ENCODE assay signal across 34 mouse cellular contexts in genomic region chr4:88533499-88533898, GRCm38 (mm10). TPM values are rescaled to one million over a fixed set of nuclear protein-coding genes. Genes with fewer than 3 reads are reported as not detected.
DNase-seq lines count a peak whose midpoint lies in the region; TF ChIP-seq lines count a peak whose summit lies in the region.
"Had no signal": no experiment of that assay in that cellular context is flagged by ENCODE, and none has a peak within 500 bp of the region (broad histone marks: within the 10 kb centered on the region; RNA-seq: fewer than 3 reads in every experiment).

No protein-coding gene starts in this region.

- no peaks in the 10 kb centered on the region for H3K79me2 ChIP-seq in liver, adult 2 months (ENCODE audit: control insufficient read depth, insufficient read depth, low read length)

- no peak for TF ChIP-seq POLR2A in kidney, adult 2 months (IDR thresholded peaks at IDR 0.05; ENCODE audit: low read depth, low read length)
- TF ChIP-seq POLR2A in liver, adult 2 months (IDR thresholded peaks at IDR 0.05; ENCODE audit: extremely low read depth, insufficient read depth, low read length) = no peak

- no peaks in the 10 kb centered on the region for H3K36me3 ChIP-seq in kidney, adult 2 months (ENCODE audit: control insufficient read depth, insufficient read depth, low read length)
- no peaks in the 10 kb centered on the region for H3K36me3 ChIP-seq in liver, adult 2 months (ENCODE audit: control insufficient read depth, insufficient read depth, low read length)
- H3K36me3 ChIP-seq in hindbrain, embryonic 10.5 days = no peaks in the 10 kb centered on the region
- H3K36me3 ChIP-seq: embryonic facial prominence, embryonic 10.5 days; embryonic facial prominence, embryonic 13.5 days; forebrain, embryonic 12.5 days; forebrain, embryonic 15.5 days; heart, embryonic 10.5 days; heart, embryonic 13.5 days; hindbrain, embryonic 13.5 days had no signal

- DNase-seq in heart, adult 11 months = peak; percentile 64
- DNase-seq in heart, postnatal 14 days = no peak
- DNase-seq in kidney, adult 2 months = peak; percentile 86
- no peak for DNase-seq in kidney, postnatal 10 days
- peak; percentile 92 for DNase-seq in liver, adult 2 months (ENCODE audit: extremely low read depth, low read depth, low spot score)
- DNase-seq in liver = no peak
- DNase-seq in kidney, postnatal 25 days = peak; percentile 52 to 69
- DNase-seq in hindbrain, embryonic 10.5 days (ENCODE audit: low spot score) = no peak
- DNase-seq: adrenal gland, adult 8-10 months; adrenal gland, postnatal 25 days; cerebellum, adult 11-12 months; cerebellum, adult 8-10 months; cerebellum, postnatal 10 days; cerebellum, postnatal 36 days; embryo, embryonic 11 days; gastrocnemius, postnatal 25 days; heart, adult 2 months had no signal

- H3K4me3 ChIP-seq in kidney, adult 2 months (ENCODE audit: insufficient read depth, low read depth, low read length) = no peak overlapping the region
- no peak overlapping the region for H3K4me3 ChIP-seq in liver, adult 2 months (ENCODE audit: insufficient read depth, low read depth, low read length)
- H3K4me3 ChIP-seq in hindbrain, embryonic 10.5 days = no peak overlapping the region
- H3K4me3 ChIP-seq: embryonic facial prominence, embryonic 10.5 days; embryonic facial prominence, embryonic 13.5 days; erythroblast, embryonic 14.5 days; forebrain, embryonic 12.5 days; forebrain, embryonic 15.5 days; heart, adult 2 months; heart, embryonic 10.5 days; heart, embryonic 13.5 days; hindbrain, embryonic 13.5 days had no signal

- WGBS in kidney, adult 2 months = 59% methylated on average over 2 of the region's 2 CpGs
- WGBS in liver, adult 2 months = 29% methylated on average over 2 of the region's 2 CpGs
- WGBS in hindbrain, embryonic 10.5 days = 92% methylated on average over 2 of the region's 2 CpGs

- H3K27ac ChIP-seq in kidney, adult 2 months (ENCODE audit: insufficient read depth, low read depth, low read length) = no peak overlapping the region
- H3K27ac ChIP-seq in liver, adult 2 months (replicated peaks; ENCODE audit: insufficient read depth, low read depth, low read length) = peak overlapping the region; percentile 79
- H3K27ac ChIP-seq in hindbrain, embryonic 10.5 days = no peak overlapping the region
- H3K27ac ChIP-seq: embryonic facial prominence, embryonic 10.5 days; embryonic facial prominence, embryonic 13.5 days; forebrain, embryonic 12.5 days; forebrain, embryonic 15.5 days; heart, adult 2 months; heart, embryonic 10.5 days; heart, embryonic 13.5 days; hindbrain, embryonic 13.5 days had no signal

- no peak overlapping the region for H3K9ac ChIP-seq in liver, adult 2 months (ENCODE audit: low read depth, low read length)
- H3K9ac ChIP-seq: embryonic facial prominence, embryonic 13.5 days; forebrain, embryonic 12.5 days; forebrain, embryonic 15.5 days; heart, embryonic 13.5 days; hindbrain, embryonic 13.5 days had no signal

- H3K9me3 ChIP-seq in hindbrain, embryonic 10.5 days = no peaks in the 10 kb centered on the region
- H3K9me3 ChIP-seq: embryonic facial prominence, embryonic 10.5 days; embryonic facial prominence, embryonic 13.5 days; forebrain, embryonic 12.5 days; forebrain, embryonic 15.5 days; heart, embryonic 10.5 days; heart, embryonic 13.5 days; hindbrain, embryonic 13.5 days had no signal

- intact Hi-C loops in heart, postnatal 14 days (cut with DNase I) = no loop called here

- no peak for TF ChIP-seq CTCF in kidney, adult 2 months (conservative IDR thresholded peaks at IDR 0.05; ENCODE audit: insufficient read depth, insufficient read length, low read depth, low read length)
- no peak for TF ChIP-seq CTCF in liver, adult 2 months (IDR thresholded peaks at IDR 0.05; ENCODE audit: low read depth, low read length)

- H3K27me3 ChIP-seq in kidney, adult 2 months (replicated peaks; ENCODE audit: control insufficient read depth, insufficient read depth, low read length) = no peaks in the 10 kb centered on the region
- H3K27me3 ChIP-seq in liver, adult 2 months (ENCODE audit: control insufficient read depth, insufficient read depth, low read length) = no peaks in the 10 kb centered on the region
- no peaks in the 10 kb centered on the region for H3K27me3 ChIP-seq in hindbrain, embryonic 10.5 days (ENCODE audit: insufficient read depth, poor library complexity, severe bottlenecking)
- H3K27me3 ChIP-seq: embryonic facial prominence, embryonic 13.5 days; forebrain, embryonic 12.5 days; forebrain, embryonic 15.5 days; heart, embryonic 13.5 days; hindbrain, embryonic 13.5 days had no signal

- peaks cover 5% of the 10 kb centered on the region; the same call in 1 of the 2 replicates for H3K4me1 ChIP-seq in kidney, adult 2 months (ENCODE audit: control insufficient read depth, insufficient read depth, low read length)
- peaks cover 22% of the 10 kb centered on the region for H3K4me1 ChIP-seq in liver, adult 2 months (ENCODE audit: control insufficient read depth, insufficient read depth, low read length)
- no peaks in the 10 kb centered on the region for H3K4me1 ChIP-seq in hindbrain, embryonic 10.5 days (replicated peaks)
- H3K4me1 ChIP-seq: embryonic facial prominence, embryonic 10.5 days; forebrain, embryonic 12.5 days; heart, embryonic 10.5 days; hindbrain, embryonic 13.5 days had no signal

RNA-seq across cellular contexts. Expression of gene Ifnb1, which starts 10.9 kb away (rescaled TPM):
- total RNA-seq in heart, postnatal 14 days (2021) = not detected
- not detected in 2 replicates for polyA plus RNA-seq in kidney, adult 2 months (2012; rRNA removed)
- total RNA-seq in liver, adult 2 months (2014; rRNA removed) = not detected in 2 replicates
- polyA plus RNA-seq in liver, adult 2 months (2012; rRNA removed) = not detected in 2 replicates
- not detected in 2 replicates for polyA plus RNA-seq in hindbrain, embryonic 10.5 days (2016; fragmentation: Nextera tagmentation; extraction: Ambion mirVana)
- total RNA-seq: adrenal gland, adult 8-10 months; adrenal gland, postnatal 25 days; ES-E14; gastrocnemius, adult 8-10 months; gastrocnemius, postnatal 25 days; heart, adult 2 months; heart, postnatal 25 days; hematopoietic stem cell, adult 5-6 weeks had no signal
- polyA plus RNA-seq: activated CD4-positive, CD25-positive, alpha-beta regulatory T cell, adult 4 months; brain, embryonic 14.5 days; cortical plate, adult 2 months; embryonic facial prominence, embryonic 10.5 days; embryonic facial prominence, embryonic 13.5 days; erythroblast, embryonic 14.5 days; forebrain, embryonic 12.5 days; forebrain, embryonic 15.5 days; gonadal fat pad, adult 2 months; heart, adult 2 months; heart, embryonic 10.5 days; heart, embryonic 13.5 days; heart, embryonic 16.5 days; hindbrain, embryonic 13.5 days had no signal

RNA-seq across cellular contexts. Expression of gene Ifna15, which starts 24.5 kb away (rescaled TPM):
- not detected for total RNA-seq in heart, postnatal 14 days (2021)
- polyA plus RNA-seq in kidney, adult 2 months (2012; rRNA removed) = not detected in 2 replicates
- total RNA-seq in liver, adult 2 months (2014; rRNA removed) = not detected in 2 replicates
- polyA plus RNA-seq in liver, adult 2 months (2012; rRNA removed) = not detected in 2 replicates
- polyA plus RNA-seq in hindbrain, embryonic 10.5 days (2016; fragmentation: Nextera tagmentation; extraction: Ambion mirVana) = not detected in 2 replicates
- total RNA-seq: adrenal gland, adult 8-10 months; adrenal gland, postnatal 25 days; ES-E14; gastrocnemius, adult 8-10 months; gastrocnemius, postnatal 25 days; heart, adult 2 months; heart, postnatal 25 days; hematopoietic stem cell, adult 5-6 weeks had no signal
- polyA plus RNA-seq: activated CD4-positive, CD25-positive, alpha-beta regulatory T cell, adult 4 months; brain, embryonic 14.5 days; cortical plate, adult 2 months; embryonic facial prominence, embryonic 10.5 days; embryonic facial prominence, embryonic 13.5 days; erythroblast, embryonic 14.5 days; forebrain, embryonic 12.5 days; forebrain, embryonic 15.5 days; gonadal fat pad, adult 2 months; heart, adult 2 months; heart, embryonic 10.5 days; heart, embryonic 13.5 days; heart, embryonic 16.5 days; hindbrain, embryonic 13.5 days had no signal

RNA-seq across cellular contexts. Expression of gene Ifna14, which starts 38.1 kb away (rescaled TPM):
- not detected for total RNA-seq in heart, postnatal 14 days (2021)
- not detected in 2 replicates for polyA plus RNA-seq in kidney, adult 2 months (2012; rRNA removed)
- not detected in 2 replicates for total RNA-seq in liver, adult 2 months (2014; rRNA removed)
- not detected in 2 replicates for polyA plus RNA-seq in liver, adult 2 months (2012; rRNA removed)
- polyA plus RNA-seq in hindbrain, embryonic 10.5 days (2016; fragmentation: Nextera tagmentation; extraction: Ambion mirVana) = not detected in 2 replicates
- total RNA-seq: adrenal gland, adult 8-10 months; adrenal gland, postnatal 25 days; ES-E14; gastrocnemius, adult 8-10 months; gastrocnemius, postnatal 25 days; heart, adult 2 months; heart, postnatal 25 days; hematopoietic stem cell, adult 5-6 weeks had no signal
- polyA plus RNA-seq: activated CD4-positive, CD25-positive, alpha-beta regulatory T cell, adult 4 months; brain, embryonic 14.5 days; cortical plate, adult 2 months; embryonic facial prominence, embryonic 10.5 days; embryonic facial prominence, embryonic 13.5 days; erythroblast, embryonic 14.5 days; forebrain, embryonic 12.5 days; forebrain, embryonic 15.5 days; gonadal fat pad, adult 2 months; heart, adult 2 months; heart, embryonic 10.5 days; heart, embryonic 13.5 days; heart, embryonic 16.5 days; hindbrain, embryonic 13.5 days had no signal

RNA-seq across cellular contexts. Expression of gene Ifna9, which starts 58.7 kb away (rescaled TPM):
- not detected for total RNA-seq in heart, postnatal 14 days (2021)
- polyA plus RNA-seq in kidney, adult 2 months (2012; rRNA removed) = not detected in 2 replicates
- total RNA-seq in liver, adult 2 months (2014; rRNA removed) = not detected in 2 replicates
- polyA plus RNA-seq in liver, adult 2 months (2012; rRNA removed) = not detected in 2 replicates
- not detected in 2 replicates for polyA plus RNA-seq in hindbrain, embryonic 10.5 days (2016; fragmentation: Nextera tagmentation; extraction: Ambion mirVana)
- total RNA-seq: adrenal gland, adult 8-10 months; adrenal gland, postnatal 25 days; ES-E14; gastrocnemius, adult 8-10 months; gastrocnemius, postnatal 25 days; heart, adult 2 months; heart, postnatal 25 days; hematopoietic stem cell, adult 5-6 weeks had no signal
- polyA plus RNA-seq: activated CD4-positive, CD25-positive, alpha-beta regulatory T cell, adult 4 months; brain, embryonic 14.5 days; cortical plate, adult 2 months; embryonic facial prominence, embryonic 10.5 days; embryonic facial prominence, embryonic 13.5 days; erythroblast, embryonic 14.5 days; forebrain, embryonic 12.5 days; forebrain, embryonic 15.5 days; gonadal fat pad, adult 2 months; heart, adult 2 months; heart, embryonic 10.5 days; heart, embryonic 13.5 days; heart, embryonic 16.5 days; hindbrain, embryonic 13.5 days had no signal

Comparison
In these comparisons a context has a peak if more than half of its experiments do, and no peak if none do; other contexts are left out.
1. DNase-seq: peak in heart, adult 11 months (single experiment), kidney, adult 2 months (single experiment), liver, adult 2 months (single experiment) and kidney, postnatal 25 days (2 of 2); none in heart, postnatal 14 days (0 of 2), kidney, postnatal 10 days (single experiment), liver (single experiment) and hindbrain, embryonic 10.5 days (single experiment).